Comparison of ENCODE assay signal across 17 mouse cellular contexts in the genomic region with DNA sequence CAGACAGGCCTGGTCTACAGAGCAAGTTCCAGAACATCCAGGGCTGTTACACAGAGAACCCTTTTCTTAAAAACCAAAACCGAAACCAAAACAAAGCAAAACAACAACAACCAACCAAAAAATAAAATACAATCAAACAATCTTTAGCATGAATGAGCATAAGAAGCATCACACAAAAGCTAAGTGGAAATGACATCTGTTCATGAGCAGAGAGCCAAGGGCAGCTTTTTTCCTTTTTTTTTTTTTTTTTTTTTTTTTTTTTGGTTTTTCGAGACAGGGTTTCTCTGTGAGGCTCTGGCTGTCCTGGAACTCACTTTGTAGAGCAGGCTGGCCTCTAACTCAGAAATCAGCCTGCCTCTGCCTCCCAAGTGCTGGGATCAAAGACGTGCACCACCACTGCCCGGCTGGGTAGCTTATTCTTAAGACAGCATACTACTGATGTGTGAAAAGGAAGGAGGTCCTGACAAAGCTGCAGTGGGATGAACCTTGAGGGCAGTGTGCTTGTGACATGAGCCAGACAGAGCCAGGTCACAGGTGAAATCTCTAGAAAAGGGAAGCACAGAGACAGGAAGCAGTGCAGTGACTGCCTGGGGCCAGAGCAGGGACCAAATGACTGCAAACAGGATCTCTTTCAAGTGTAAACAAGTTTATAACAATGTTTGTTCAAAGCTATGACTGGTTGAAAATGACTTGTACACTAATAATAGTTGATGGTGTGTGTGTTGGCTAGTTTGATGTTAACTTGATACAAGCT. TPM values are rescaled to one million over a fixed set of nuclear protein-coding genes. Genes with fewer than 3 reads are reported as not detected.
DNase-seq lines count a peak whose midpoint lies in the region; ATAC-seq and TF ChIP-seq lines count a peak whose summit lies in the region.
"Had no signal": no experiment of that assay in that cellular context is flagged by ENCODE, and none has a peak within 500 bp of the region (broad histone marks: within the 10 kb centered on the region; RNA-seq: fewer than 3 reads in every experiment).

No protein-coding gene starts in this region.

- no peak for TF ChIP-seq CTCF in kidney, adult 2 months (conservative IDR thresholded peaks at IDR 0.05; ENCODE audit: insufficient read depth, insufficient read length, low read depth, low read length)

- no peak for DNase-seq in kidney, adult 2 months
- no peak for DNase-seq in kidney, adult 11 months
- peak; percentile 26 for DNase-seq in 416B (ENCODE audit: low read depth)
- DNase-seq in CD4-positive helper T cell, adult 2 months (ENCODE audit: low read depth, low spot score), result peak; percentile 35
- DNase-seq in frontal cortex, adult 2 months (ENCODE audit: extremely low spot score in 1 of 2, low spot score in 1 of 2), result no peak
- no peak for DNase-seq in limb, embryonic 10.5 days (ENCODE audit: low spot score)
- DNase-seq: heart, adult 11 months; kidney, adult 18-20 months; kidney, postnatal 36 days; left cerebral cortex, postnatal 4 days; lung, embryonic 14.5 days; thymus, adult 18-20 months had no signal

- no peak overlapping the region for H3K9ac ChIP-seq in liver, embryonic 16.5 days (ENCODE audit: low read depth, low read length)
- H3K9ac ChIP-seq: hindbrain, embryonic 12.5 days; lung, embryonic 14.5 days had no signal

- peak overlapping the region; percentile 12; the same call in 1 of the 2 replicates for H3K27ac ChIP-seq in kidney, adult 2 months (ENCODE audit: insufficient read depth, low read depth, low read length)
- H3K27ac ChIP-seq in liver, embryonic 16.5 days (ENCODE audit: low read length), result peak overlapping the region; percentile 64
- no peak overlapping the region for H3K27ac ChIP-seq in limb, embryonic 10.5 days
- H3K27ac ChIP-seq: hindbrain, embryonic 12.5 days had no signal

- H3K9me3 ChIP-seq in liver, embryonic 16.5 days (replicated peaks; ENCODE audit: control insufficient read depth, low read length), result no peaks in the 10 kb centered on the region
- H3K9me3 ChIP-seq in limb, embryonic 10.5 days (replicated peaks), result no peaks in the 10 kb centered on the region
- H3K9me3 ChIP-seq: hindbrain, embryonic 12.5 days had no signal

- no peak for TF ChIP-seq POLR2A in kidney, adult 2 months (IDR thresholded peaks at IDR 0.05; ENCODE audit: low read depth, low read length)

- H3K36me3 ChIP-seq in kidney, adult 2 months (ENCODE audit: control insufficient read depth, insufficient read depth, low read length), result no peaks in the 10 kb centered on the region; the same call in 1 of the 2 replicates
- no peaks in the 10 kb centered on the region for H3K36me3 ChIP-seq in liver, embryonic 16.5 days (ENCODE audit: control insufficient read depth, insufficient read depth)
- peaks cover 21% of the 10 kb centered on the region for H3K36me3 ChIP-seq in limb, embryonic 10.5 days

- no peak overlapping the region for H3K4me2 ChIP-seq in liver, embryonic 16.5 days (ENCODE audit: low read depth, low read length)
- H3K4me2 ChIP-seq: hindbrain, embryonic 12.5 days; lung, embryonic 14.5 days had no signal

- no peak overlapping the region for H3K4me3 ChIP-seq in kidney, adult 2 months (ENCODE audit: insufficient read depth, low read depth, low read length)
- no peak overlapping the region for H3K4me3 ChIP-seq in liver, embryonic 16.5 days (ENCODE audit: low read depth, low read length)
- no peak overlapping the region for H3K4me3 ChIP-seq in limb, embryonic 10.5 days
- H3K4me3 ChIP-seq: hindbrain, embryonic 12.5 days had no signal

- ATAC-seq in liver, embryonic 16.5 days (ENCODE audit: low read depth), result no peak

- 71% methylated on average over 4 of the region's 4 CpGs for WGBS in kidney, adult 2 months
- 64% methylated on average over 4 of the region's 4 CpGs for WGBS in liver, embryonic 16.5 days (ENCODE audit: insufficient replicate concordance)
- whole genome bisulfite sequencing in limb, embryonic 10.5 days, result 87% methylated on average over 4 of the region's 4 CpGs

- peaks cover 14% of the 10 kb centered on the region for H3K4me1 ChIP-seq in kidney, adult 2 months (ENCODE audit: control insufficient read depth, insufficient read depth, low read length)
- H3K4me1 ChIP-seq in liver, embryonic 16.5 days (ENCODE audit: control insufficient read depth, low read depth, low read length), result peaks cover 27% of the 10 kb centered on the region
- peaks cover 16% of the 10 kb centered on the region for H3K4me1 ChIP-seq in limb, embryonic 10.5 days
- H3K4me1 ChIP-seq: hindbrain, embryonic 12.5 days had no signal

- H3K27me3 ChIP-seq in kidney, adult 2 months (replicated peaks; ENCODE audit: control insufficient read depth, insufficient read depth, low read length), result no peaks in the 10 kb centered on the region
- no peaks in the 10 kb centered on the region for H3K27me3 ChIP-seq in liver, embryonic 16.5 days (ENCODE audit: control insufficient read depth, insufficient read depth, low read depth, low read length)
- no peaks in the 10 kb centered on the region for H3K27me3 ChIP-seq in limb, embryonic 10.5 days (ENCODE audit: low read depth, poor library complexity, severe bottlenecking)
- H3K27me3 ChIP-seq: hindbrain, embryonic 12.5 days had no signal

RNA-seq across cellular contexts. Expression of a gene that starts 14.5 kb away (rescaled TPM):
- 24.0 and 31.6 TPM in 2 replicates for polyA plus RNA-seq in kidney, adult 2 months (2012; rRNA removed)
- 8.0 and 9.9 TPM in 2 replicates for polyA plus RNA-seq in liver, embryonic 16.5 days (2015; fragmentation: Nextera tagmentation; extraction: Ambion mirVana)
- polyA plus RNA-seq in frontal cortex, adult 2 months (2012; rRNA removed), result 48.5 and 52.9 TPM in 2 replicates
- polyA plus RNA-seq in limb, embryonic 10.5 days (2016; fragmentation: Nextera tagmentation; extraction: Ambion mirVana), result 38.7 and 38.9 TPM in 2 replicates

RNA-seq across cellular contexts. Expression of a gene that starts 18.8 kb away (rescaled TPM):
- 7.2 and 8.3 TPM in 2 replicates for polyA plus RNA-seq in kidney, adult 2 months (2012; rRNA removed)
- polyA plus RNA-seq in liver, embryonic 16.5 days (2015; fragmentation: Nextera tagmentation; extraction: Ambion mirVana), result 0.13 and 0.16 TPM in 2 replicates
- 0.40 and 0.54 TPM in 2 replicates for polyA plus RNA-seq in frontal cortex, adult 2 months (2012; rRNA removed)
- polyA plus RNA-seq in limb, embryonic 10.5 days (2016; fragmentation: Nextera tagmentation; extraction: Ambion mirVana), result 0.08 and 0.20 TPM in 2 replicates
- polyA plus RNA-seq: heart, embryonic 16.5 days had no signal

RNA-seq across cellular contexts. Expression of a gene that starts 26.4 kb away (rescaled TPM):
- polyA plus RNA-seq in kidney, adult 2 months (2012; rRNA removed), result 16.0 and 21.0 TPM in 2 replicates
- 6.8 and 7.8 TPM in 2 replicates for polyA plus RNA-seq in liver, embryonic 16.5 days (2015; fragmentation: Nextera tagmentation; extraction: Ambion mirVana)
- 0.30 and 1.0 TPM in 2 replicates for polyA plus RNA-seq in frontal cortex, adult 2 months (2012; rRNA removed)
- polyA plus RNA-seq in limb, embryonic 10.5 days (2016; fragmentation: Nextera tagmentation; extraction: Ambion mirVana), result 0.10 and 0.18 TPM in 2 replicates
- polyA plus RNA-seq: embryonic facial prominence, embryonic 11.5 days; hindbrain, embryonic 12.5 days; lung, embryonic 14.5 days; neural tube, embryonic 14.5 days had no signal

RNA-seq across cellular contexts. Expression of a gene that starts 26.4 kb away (rescaled TPM):
- 236 and 270 TPM in 2 replicates for polyA plus RNA-seq in kidney, adult 2 months (2012; rRNA removed)
- polyA plus RNA-seq in liver, embryonic 16.5 days (2015; fragmentation: Nextera tagmentation; extraction: Ambion mirVana), result 147 and 154 TPM in 2 replicates
- polyA plus RNA-seq in frontal cortex, adult 2 months (2012; rRNA removed), result 141 and 146 TPM in 2 replicates
- polyA plus RNA-seq in limb, embryonic 10.5 days (2016; fragmentation: Nextera tagmentation; extraction: Ambion mirVana), result 65.2 and 72.1 TPM in 2 replicates

RNA-seq across cellular contexts. Expression of a gene that starts 51.6 kb away (rescaled TPM):
- 31.3 and 34.8 TPM in 2 replicates for polyA plus RNA-seq in kidney, adult 2 months (2012; rRNA removed)
- 6.2 and 7.0 TPM in 2 replicates for polyA plus RNA-seq in liver, embryonic 16.5 days (2015; fragmentation: Nextera tagmentation; extraction: Ambion mirVana)
- polyA plus RNA-seq in frontal cortex, adult 2 months (2012; rRNA removed), result 63.6 and 75.2 TPM in 2 replicates
- 37.5 and 37.9 TPM in 2 replicates for polyA plus RNA-seq in limb, embryonic 10.5 days (2016; fragmentation: Nextera tagmentation; extraction: Ambion mirVana)

Comparison
In these comparisons a context has a peak if more than half of its experiments do, and no peak if none do; other contexts are left out.
1. DNase-seq: peak in 416B (single experiment) and CD4-positive helper T cell, adult 2 months (single experiment); none in kidney, adult 2 months (single experiment), kidney, adult 11 months (single experiment), frontal cortex, adult 2 months (0 of 2) and limb, embryonic 10.5 days (single experiment).